Mouse (Mus musculus) yolk sac, embryonic 10.5 days (tissue): ENCODE results near the gene Thsd7b.
"Not testable (repeated sequence)": the region's sequence is repeated elsewhere in the genome, so short reads cannot be mapped to it uniquely, and the experiment has no call there.

Experiments used
- DNase-seq: peaks from one replicate; pipeline ENCODE4 v3.0.0-alpha.2; 2017; ENCODE audit warnings: low spot score

Thsd7b gene

DNA sequence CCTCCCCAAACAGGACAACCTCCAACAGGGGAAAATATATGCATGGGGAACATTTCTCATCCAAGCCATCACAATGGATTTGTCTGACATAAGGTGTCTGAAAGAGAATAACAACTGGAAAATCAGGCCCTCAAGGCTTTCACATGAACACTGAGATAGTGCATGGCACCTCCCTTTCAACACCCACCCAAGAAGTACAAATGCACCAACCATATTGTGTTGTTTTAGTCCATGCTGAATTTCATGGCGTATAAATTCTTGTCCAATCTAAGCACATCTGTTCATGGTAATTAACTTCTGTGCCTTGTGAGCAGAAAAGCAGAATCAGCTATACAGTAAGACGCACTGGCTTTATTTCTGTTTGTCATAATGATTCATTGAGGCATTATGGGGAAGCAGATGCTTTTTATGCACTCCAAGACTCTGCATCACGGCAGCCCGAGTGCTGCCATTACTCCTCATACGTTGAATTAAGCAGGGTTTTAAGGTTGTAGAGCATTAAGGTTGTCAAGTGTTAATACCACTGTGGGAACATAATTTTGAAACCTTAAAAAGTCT lies 577.0 kb downstream of the Thsd7b start:
- no peak for DNase-seq

DNA sequence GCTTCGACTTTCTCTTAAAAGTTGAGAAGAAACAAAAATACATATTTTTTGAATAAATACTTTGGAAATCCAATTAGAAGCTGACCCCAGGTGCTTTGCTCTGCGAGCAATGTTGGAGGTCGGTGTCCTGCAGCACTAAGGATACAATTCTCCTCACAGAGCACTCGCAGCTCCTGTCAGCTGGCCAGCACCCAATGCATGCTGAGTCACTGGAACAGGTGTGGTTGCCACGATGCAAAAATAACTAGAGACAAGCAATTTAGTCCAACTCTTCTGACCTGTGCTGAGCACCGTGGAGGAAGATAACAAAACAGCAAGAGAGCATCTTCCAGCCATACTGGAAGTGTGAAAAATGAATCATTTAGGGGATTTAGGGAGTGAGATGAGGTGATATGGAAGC lies 594.6 kb downstream of the Thsd7b start:
- no peak for DNase-seq

DNA sequence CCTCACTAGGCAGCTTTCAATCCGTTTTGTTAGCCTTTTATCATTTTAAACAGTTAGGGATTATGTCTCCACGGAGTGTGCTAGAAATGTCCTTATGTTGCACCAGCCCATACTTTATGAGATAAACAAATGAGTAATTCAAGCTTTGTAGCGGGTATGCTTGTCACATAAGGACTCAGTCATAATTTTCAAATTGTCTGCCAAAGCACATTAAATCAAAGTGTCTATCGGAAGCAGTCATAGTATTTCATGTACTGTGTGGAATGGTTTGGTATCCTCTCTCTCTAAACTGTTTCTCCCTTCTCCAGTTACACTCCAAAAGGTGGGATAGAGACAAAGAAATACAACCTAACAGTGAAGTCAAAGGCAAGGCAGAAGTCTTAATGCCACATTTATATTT lies 601.3 kb downstream of the Thsd7b start:
- no peak for DNase-seq

DNA sequence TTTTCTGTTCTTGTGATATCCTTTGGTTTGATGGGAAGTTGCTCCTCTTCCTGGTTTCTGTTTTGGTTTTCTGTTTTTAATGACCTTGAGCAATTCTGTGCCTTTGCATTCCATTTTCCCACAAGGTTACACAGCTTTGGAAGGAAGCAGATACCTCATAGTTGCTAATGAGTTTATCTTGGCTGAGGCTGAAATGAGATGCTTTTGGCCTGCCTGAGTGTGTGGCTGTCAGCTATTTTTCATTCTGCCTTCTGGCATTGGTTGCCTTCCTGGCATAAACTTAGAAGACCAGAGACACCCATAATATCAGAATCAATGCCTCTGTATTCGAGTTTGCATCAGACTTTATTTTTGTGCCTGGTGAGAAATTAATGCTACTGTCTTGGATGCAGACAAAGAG lies 614.8 kb downstream of the Thsd7b start:
- DNase-seq: no peak

DNA sequence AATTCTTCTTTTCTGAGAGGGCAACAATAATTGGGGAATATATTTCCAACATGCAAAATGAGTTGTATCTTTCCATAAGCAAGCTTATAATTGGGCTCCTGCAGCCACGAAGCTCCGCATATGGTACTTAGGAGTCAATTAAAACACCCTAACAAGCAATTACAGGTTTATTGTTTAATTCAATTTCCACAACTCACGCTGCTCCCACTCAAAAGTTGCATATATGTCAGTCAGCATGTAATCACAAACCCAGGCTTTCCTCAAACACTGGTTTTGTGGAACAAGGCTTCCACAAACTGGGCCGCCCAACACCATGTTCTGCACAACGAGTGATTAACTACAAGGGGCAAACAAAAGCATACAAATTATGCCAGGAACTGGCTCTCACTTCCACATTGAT lies 625.0 kb downstream of the Thsd7b start:
- DNase-seq: no peak

DNA sequence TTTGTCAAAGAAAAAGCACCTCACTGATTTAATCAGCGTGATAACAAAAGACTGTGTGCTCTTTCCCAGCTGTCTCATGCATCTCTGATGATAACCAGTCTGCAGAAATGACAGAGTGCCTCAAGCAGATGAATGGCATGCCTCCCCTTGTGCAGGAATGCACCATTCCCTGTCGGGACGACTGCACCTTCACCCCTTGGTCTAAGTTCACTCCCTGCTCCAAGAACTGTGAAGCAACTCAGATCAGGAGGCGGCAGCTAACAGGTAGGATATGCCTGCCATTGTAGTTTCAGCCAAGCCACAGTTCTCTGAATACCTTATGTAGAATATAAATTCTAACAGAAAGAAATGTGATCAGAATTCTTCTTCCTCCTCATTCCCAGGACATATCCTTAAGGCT lies 642.4 kb downstream of the Thsd7b start:
- no peak for DNase-seq

DNA sequence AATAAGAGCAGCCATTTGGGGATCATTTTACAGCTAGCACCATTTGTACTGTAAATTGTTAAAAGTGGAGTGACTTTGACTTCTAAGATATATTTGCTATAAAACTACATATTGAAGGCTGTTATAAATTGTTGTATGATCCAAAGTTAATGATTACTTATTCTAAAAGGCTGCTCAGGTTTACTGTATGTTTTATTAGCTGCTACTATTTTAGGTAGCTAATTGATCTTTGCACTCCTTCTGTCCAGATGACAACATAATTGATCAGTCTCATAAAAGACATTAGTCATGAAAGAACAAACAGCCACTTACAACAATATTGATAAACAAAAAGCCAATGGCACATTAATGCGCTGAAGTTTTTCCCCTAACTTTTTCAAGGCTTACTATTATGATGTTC lies 644.5 kb downstream of the Thsd7b start:
- no peak for DNase-seq

DNA sequence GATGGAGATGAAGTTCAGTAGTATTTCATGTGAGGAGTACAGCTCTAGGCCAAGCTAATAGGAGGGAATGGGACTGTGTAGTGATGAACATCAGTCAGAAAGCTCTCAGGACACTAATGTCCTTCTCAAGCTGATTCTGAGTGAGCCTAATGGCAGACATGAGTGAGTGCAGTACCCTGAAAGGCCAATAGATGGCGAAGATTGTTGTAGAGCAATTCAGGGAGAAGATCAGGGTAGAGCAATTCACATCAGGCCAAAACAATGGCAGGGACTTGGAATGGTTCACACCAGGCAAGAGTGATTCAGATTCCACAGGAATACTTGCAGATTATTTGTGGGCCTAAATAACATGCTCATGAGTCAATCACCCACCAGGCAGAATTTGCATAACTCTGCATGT lies 646.3 kb downstream of the Thsd7b start:
- no peak for DNase-seq

DNA sequence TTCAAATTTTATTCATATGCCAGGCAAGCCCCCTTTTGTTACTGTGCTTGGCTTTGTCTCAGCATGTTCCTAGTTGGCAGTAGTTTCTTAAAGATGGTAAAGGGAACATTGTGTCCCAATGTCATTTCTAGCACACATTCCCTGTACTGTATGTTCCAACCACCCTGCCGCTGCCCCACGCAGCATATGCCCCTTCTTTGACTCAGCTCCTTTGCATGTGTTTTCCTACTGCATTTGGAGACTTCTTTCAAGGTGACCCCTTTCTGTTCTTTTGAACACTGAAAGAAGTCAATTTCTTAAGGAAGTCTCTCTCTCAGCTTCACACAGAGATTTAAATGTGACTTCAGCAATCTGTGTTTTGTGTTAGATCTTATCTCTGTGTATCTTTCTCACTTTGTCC lies 657.9 kb downstream of the Thsd7b start:
- DNase-seq: no peak

DNA sequence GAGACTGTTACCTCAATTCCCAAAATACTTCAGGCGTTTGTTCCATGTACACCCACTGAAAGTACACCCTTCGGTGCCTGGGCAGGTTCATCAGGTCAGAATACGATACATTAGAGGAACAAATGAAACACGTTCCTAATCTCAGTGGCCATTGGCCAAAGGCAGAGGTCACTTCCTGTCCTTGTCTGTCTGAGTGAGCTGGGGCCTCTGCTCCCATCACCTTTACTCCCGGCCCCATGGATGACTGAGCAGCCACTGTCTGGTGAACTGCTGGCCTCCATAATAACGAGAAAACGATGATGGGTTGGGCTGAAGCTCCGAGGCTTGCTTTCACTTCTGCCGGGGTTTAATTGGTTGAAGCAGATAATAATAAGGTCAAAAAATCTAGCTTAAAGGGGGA lies 670.0 kb downstream of the Thsd7b start:
- DNase-seq: no peak

DNA sequence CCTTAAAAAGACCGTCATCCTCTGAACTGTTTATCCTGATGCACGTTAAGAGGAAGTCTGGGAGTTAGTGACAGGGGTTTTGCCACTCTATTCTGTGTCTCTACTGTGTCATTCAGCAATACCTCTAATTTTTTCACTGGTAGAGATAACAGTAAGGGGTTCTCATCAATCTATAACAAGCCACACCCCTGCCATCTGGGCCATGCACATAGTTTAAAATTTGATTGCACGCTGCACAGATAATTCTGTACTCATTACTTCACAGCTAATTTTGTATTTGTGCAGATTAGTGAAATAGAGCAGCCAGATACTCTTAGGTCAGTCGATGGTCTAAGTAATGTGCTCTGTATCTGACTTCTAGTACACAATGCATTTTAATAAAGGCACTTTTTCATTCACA lies 673.9 kb downstream of the Thsd7b start:
- no peak for DNase-seq

DNA sequence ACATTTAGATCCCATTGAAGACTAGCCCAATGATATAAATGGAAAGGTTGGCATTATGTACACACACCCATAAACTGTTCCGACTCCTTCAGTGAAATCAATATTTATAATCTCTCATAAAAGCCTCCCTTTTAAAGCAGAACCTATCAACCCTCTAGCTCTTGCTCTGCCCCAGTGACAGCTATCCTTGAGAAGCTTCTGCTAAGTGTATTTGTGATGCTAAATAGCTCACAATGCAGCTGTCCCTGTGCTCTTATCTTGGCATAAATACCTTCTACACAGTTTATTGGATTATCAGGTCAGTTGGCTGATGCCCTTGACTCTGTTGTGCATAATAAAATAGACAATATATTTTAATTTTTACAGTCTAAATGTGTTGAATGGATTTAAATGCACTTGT lies 682.4 kb downstream of the Thsd7b start:
- DNase-seq: no peak

DNA sequence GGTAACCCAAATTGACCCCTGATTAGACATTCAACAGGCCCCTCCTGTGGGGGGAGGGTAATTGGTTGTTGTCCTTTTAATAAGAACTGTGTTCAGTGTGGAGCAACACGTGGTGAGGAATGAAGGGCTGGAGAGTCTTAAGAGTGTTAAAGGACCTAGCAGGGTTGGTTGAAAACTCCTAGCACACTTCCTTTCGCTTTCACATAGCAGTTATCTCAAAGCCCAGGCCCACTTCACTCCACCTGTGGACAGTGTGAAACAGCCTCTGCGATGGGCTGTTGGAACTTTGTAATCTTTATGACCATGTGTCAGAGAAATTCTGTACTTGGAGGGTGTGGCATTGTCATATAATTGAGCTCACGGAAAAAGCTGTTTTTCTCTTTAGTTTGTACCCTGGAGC lies 683.5 kb downstream of the Thsd7b start:
- DNase-seq: no peak

DNA sequence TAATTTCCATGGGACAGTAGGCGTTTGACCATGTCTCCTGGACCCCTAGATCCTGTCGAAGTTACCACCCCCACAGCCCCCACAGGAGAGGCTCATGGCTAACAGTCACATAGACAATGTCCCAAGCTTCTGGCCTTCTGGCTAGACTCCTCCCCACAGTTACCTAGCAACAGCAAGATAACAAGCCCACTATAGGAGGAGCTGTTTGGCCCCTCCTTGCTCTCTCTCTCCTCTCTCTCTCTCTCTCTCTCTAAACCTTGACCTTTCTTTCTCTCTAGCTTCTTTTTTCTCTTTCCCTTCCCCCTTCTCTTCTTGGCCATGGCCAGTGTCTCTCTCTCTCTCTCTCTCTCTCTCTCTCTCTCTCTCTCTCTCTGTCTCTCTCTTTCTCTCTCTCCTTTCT lies 686.2 kb downstream of the Thsd7b start:
- not testable (repeated sequence) for DNase-seq

DNA sequence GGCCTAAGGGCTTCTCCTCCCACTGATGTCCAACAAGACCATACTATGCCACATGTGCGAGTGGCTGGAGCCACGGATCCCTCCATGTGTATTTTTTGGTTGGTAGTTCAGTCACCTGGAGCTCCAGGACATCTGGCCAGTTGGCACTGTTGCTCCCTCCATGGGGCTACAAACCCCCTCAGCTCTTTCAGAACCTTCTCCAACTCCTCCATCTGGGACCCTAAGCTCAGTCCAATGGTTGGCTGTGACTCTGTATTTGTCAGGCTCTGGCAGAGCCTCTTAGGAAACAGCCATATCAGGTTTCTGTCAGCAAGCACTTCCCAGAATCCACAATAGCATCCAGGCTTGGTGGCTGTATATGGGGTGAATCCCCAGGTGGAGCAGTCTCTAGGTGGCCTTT lies 690.1 kb downstream of the Thsd7b start:
- no peak for DNase-seq

DNA sequence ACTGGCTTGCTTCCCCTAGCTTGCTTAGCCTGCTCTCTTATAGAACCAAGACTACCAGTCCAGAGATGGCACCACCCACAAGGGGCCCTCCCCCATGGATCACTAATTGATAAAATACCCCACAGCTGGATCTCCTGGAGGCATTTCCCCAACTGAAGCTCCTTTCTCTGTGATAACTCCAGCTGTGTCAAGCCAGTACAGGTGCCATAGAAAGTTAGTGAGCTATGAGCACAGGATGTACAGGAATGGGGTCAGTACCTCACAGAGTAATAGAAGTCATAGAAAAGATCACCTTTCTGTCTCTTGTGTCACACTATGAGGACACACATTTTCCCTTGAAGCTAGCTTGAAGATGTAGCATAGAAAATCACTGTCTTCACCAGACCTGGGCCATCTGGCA lies 716.1 kb downstream of the Thsd7b start:
- not testable (repeated sequence) for DNase-seq

DNA sequence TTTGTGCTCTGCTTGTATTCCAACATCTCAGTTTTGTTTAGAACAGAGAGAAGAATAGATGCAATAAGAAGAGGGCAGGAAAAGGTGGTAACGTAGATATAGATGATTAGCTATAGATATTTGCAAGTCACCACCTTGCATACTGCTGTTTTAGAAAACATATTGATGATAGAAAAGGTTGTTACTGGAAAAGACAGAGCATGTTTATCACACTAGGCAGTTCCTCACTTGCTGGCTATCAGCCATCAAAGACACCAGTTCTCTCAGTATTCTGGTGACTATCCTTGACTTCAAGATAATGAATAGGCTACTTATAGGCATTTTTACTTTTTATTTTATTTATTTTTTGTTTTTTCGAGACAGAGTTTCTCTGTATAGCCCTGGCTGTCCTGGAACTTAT lies 717.7 kb downstream of the Thsd7b start:
- no peak for DNase-seq

DNA sequence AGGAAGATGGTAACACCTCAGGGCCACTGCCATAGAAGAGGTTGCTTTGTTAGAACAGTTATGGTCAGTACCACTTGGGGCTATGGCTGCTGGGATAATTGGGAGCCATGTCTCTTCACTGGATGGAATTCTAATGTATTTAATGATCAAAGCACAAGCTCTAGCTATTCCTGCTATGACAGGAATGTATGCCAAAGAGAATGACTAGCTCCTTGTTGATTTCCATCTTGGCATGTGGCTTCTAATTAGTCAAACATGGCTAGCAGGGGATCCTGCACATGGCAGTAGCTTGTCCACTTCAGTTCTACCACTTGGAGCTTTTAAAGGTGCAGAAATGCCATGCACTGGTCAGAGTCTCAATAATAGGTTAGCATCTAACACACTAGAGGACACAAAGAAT lies 781.9 kb downstream of the Thsd7b start:
- no peak for DNase-seq

DNA sequence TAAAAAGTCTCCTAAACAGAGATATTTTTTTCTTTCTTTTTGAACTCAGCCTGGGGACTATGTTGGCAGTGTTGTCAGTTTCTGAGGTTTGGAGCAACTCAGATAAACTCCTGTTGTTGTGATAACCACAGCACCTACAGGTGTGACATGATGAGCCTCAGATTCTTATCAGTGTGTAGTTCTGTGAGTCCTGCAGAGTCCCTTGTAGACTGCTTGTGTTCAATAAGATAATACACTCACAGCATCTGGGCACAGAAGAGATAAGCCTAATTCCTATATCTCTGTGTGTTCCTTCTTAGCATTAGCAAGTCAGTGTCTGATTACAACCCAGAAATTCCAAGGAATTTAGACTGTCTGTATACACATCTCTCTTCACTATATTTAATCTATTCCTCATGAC lies 789.0 kb downstream of the Thsd7b start:
- DNase-seq: no peak

DNA sequence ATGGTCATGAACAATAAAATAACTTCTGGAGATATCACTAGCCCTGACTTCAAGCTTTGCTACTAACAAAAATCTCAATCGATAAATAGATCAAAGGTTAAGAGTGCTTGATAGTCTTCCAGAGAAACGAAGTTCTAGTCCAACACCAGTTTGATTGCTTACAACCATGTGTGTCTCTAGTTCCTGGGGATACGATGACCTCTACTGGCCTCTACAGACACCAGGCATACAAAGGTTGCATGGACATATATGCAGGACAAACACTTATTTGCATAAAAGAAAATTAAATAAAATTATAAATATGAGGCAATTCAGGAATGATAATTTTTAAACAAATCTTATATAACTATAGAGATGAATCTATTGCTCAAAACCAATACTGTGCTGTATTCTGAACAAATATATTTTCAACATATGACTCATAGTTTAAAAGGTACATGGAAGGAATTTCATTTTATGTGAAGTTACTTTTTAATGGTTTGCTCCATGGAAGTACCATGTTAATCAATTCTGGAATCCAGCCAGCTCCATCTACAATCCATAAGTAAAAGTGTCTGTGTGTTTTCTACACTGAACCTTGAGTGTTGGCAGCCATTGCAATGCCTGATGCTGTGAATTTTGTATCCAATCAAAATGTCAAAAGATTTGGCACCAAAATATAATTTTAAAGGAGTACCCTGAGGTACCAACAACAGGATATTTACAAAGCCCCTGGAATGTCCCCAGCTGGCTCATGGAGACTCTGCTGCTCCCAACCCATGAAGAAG lies 793.3 kb downstream of the Thsd7b start:
- no peak for DNase-seq

DNA sequence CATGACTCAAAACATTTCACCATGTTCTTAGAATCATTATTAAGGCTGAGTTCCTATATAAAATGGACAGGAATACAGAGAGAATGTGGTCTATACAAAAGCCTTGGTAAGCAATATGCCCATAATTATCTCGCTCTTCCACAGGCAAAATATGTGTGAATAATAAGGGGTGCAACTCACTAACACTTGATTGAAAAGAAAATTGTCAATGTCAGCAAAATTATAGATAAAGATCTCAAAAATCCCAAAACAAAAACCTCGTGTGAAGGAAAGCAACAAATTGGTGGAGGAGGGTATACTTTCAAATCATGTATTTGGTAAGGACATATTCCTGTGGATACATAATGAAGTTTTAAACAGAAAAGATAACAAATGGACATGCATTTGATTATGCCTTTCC lies 810.7 kb downstream of the Thsd7b start:
- DNase-seq: no peak

DNA sequence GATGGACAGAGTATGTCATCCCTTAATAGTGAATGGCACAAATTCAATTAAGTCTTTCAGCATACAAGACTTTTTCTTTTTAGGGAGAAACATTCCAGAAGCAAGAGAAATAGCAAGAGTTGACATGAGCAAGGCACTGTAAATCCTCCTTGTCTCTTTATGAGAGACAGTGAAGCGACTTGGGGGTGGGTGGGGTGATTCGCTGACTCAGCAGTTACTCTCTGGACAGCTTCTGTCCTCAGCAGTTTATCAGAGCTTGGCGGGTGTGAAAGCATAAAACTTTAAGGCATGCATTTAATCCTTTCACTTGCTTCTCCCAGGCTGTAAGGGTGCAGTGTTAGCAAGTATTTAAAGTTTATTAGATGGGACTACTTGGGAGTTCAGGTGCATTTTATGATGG lies 812.1 kb downstream of the Thsd7b start:
- no peak for DNase-seq

DNA sequence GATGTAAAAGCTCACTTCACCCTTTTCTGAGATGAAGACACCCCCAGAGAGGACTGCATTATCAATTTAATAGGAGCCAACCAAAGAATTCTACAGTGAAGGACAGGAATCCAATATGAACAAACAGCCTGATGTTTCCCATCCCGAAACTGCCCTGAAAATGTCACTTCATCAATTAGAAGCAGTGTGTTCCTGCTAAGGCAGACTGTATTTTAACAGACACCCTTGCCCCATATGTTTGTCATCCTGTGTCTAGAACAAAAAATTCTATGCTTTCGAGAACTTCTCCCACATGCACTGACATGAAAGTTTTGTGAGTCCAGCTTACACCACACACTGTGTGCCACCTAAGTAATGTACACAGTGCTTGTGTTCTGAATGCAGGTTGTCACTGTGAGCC lies 812.8 kb downstream of the Thsd7b start:
- no peak for DNase-seq

DNA sequence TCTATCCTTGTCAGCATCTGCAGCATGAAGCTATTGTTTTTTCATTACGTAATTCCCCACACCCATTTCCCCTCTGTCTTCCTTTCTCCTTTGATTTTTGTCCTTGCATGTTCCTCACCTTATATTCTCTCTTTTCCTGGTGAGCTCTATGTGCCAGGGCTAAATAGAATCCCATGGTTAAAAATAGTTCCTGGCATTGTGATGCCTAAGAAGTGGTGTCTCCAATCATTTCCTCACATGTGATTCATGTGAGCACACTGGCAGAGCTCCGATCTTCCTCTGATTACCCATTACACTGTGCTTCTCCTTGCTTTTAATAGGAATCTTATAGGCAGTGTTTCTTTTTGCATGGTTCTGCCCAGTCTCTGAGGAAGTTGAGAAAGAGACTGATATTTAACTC lies 826.1 kb downstream of the Thsd7b start:
- DNase-seq: no peak
